Mouse (Mus musculus): ENCODE data around the gene Nxf1. TPM values are rescaled to one million over a fixed set of nuclear protein-coding genes. Genes with fewer than 3 reads are reported as not detected.

Nxf1 gene
- polyA plus RNA-seq, 1 experiment from 2014 or later = 54.5 TPM

- peak; percentile 83 for ATAC-seq
- H3K27ac ChIP-seq (ENCODE audit: low read depth, low read length) = peak overlapping the region; percentile 97
- peak; percentile 91 for TF ChIP-seq CTCF (IDR thresholded peaks at IDR 0.05; ENCODE audit: low read depth)
- peak overlapping the region; percentile 96 for H3K4me3 ChIP-seq (ENCODE audit: low read depth, low read length)
- no peaks in the 10 kb centered on the region for H3K9me3 ChIP-seq (ENCODE audit: control insufficient read depth)
- H3K36me3 ChIP-seq (ENCODE audit: control insufficient read depth, insufficient read depth) = peaks cover 24% of the 10 kb centered on the region
- H3K9ac ChIP-seq (ENCODE audit: low read depth, low read length) = peak overlapping the region; percentile 90
- peak overlapping the region; percentile 69 for H3K4me2 ChIP-seq (replicated peaks; ENCODE audit: low read depth)
- H3K27me3 ChIP-seq (replicated peaks; ENCODE audit: control insufficient read depth, insufficient read depth, low read length) = no peaks in the 10 kb centered on the region
- under 1% methylated on average over 51 of the region's 51 CpGs for WGBS
- no peaks in the 10 kb centered on the region for H3K4me1 ChIP-seq (replicated peaks; ENCODE audit: control insufficient read depth, insufficient read depth, low read length)
Measured at GRCm38 (mm10) chr19:8713306-8713996, 43.4 kb upstream of the Nxf1 start.

GRCm38 (mm10) chr19:8713997-8714652 lies 42.7 kb upstream of the Nxf1 start:
- Histone ChIP-seq H3K4me1 (replicated peaks; ENCODE audit: control insufficient read depth, insufficient read depth, low read length) (no peaks in the 10 kb centered on the region), H3K9ac (ENCODE audit: low read depth, low read length) (peak overlapping the region; percentile 90; the same call in 1 of the 2 replicates), H3K36me3 (ENCODE audit: control insufficient read depth, insufficient read depth) (peaks cover 18% of the 10 kb centered on the region), H3K4me3 (ENCODE audit: low read depth, low read length) (peak overlapping the region; percentile 96), H3K9me3 (ENCODE audit: control insufficient read depth) (no peaks in the 10 kb centered on the region), H3K27ac (ENCODE audit: low read depth, low read length) (peak overlapping the region; percentile 97), H3K27me3 (replicated peaks; ENCODE audit: control insufficient read depth, insufficient read depth, low read length) (no peaks in the 10 kb centered on the region), H3K4me2 (replicated peaks; ENCODE audit: low read depth) (peak overlapping the region; percentile 69)
- no peak for TF ChIP-seq CTCF (IDR thresholded peaks at IDR 0.05; ENCODE audit: low read depth)
- no peak for ATAC-seq
- whole genome bisulfite sequencing = 8% methylated on average over 13 of the region's 13 CpGs

GRCm38 (mm10) chr19:8714653-8715481 lies 42.0 kb upstream of the Nxf1 start:
- Histone ChIP-seq H3K27ac (ENCODE audit: low read depth, low read length) (peak overlapping the region; percentile 97), H3K4me2 (replicated peaks; ENCODE audit: low read depth) (0 out of 2 replicates have a peak overlapping the region, but pooled peaks have one; percentile 69), H3K4me1 (replicated peaks; ENCODE audit: control insufficient read depth, insufficient read depth, low read length) (no peaks in the 10 kb centered on the region), H3K4me3 (ENCODE audit: low read depth, low read length) (no peak overlapping the region), H3K9ac (ENCODE audit: low read depth, low read length) (no peak overlapping the region), H3K27me3 (replicated peaks; ENCODE audit: control insufficient read depth, insufficient read depth, low read length) (no peaks in the 10 kb centered on the region), H3K9me3 (ENCODE audit: control insufficient read depth) (no peaks in the 10 kb centered on the region), H3K36me3 (ENCODE audit: control insufficient read depth, insufficient read depth) (peaks cover 10% of the 10 kb centered on the region)
- peak; percentile 34 for TF ChIP-seq CTCF (IDR thresholded peaks at IDR 0.05; ENCODE audit: low read depth)
- peak; percentile 31 for ATAC-seq
- WGBS = 55% methylated on average over 10 of the region's 10 CpGs

- TF ChIP-seq CTCF (IDR thresholded peaks at IDR 0.05; ENCODE audit: low read depth) = no peak
- H3K4me1 ChIP-seq (replicated peaks; ENCODE audit: control insufficient read depth, insufficient read depth, low read length) = no peaks in the 10 kb centered on the region
- H3K9me3 ChIP-seq (ENCODE audit: control insufficient read depth) = no peaks in the 10 kb centered on the region
- 83% methylated on average over 10 of the region's 10 CpGs for WGBS
- no peaks in the 10 kb centered on the region for H3K36me3 ChIP-seq (ENCODE audit: control insufficient read depth, insufficient read depth)
- no peaks in the 10 kb centered on the region for H3K27me3 ChIP-seq (replicated peaks; ENCODE audit: control insufficient read depth, insufficient read depth, low read length)
- no peak overlapping the region for H3K9ac ChIP-seq (ENCODE audit: low read depth, low read length)
- H3K4me3 ChIP-seq (ENCODE audit: low read depth, low read length) = no peak overlapping the region
- H3K4me2 ChIP-seq (replicated peaks; ENCODE audit: low read depth) = no peak overlapping the region
- no peak for ATAC-seq
- peak overlapping the region; percentile 47 for H3K27ac ChIP-seq (ENCODE audit: low read depth, low read length)
Measured at GRCm38 (mm10) chr19:8715868-8716766, 40.8 kb upstream of the Nxf1 start.

GRCm38 (mm10) chr19:8716767-8717475 lies 40.0 kb upstream of the Nxf1 start:
- H3K27ac ChIP-seq (ENCODE audit: low read depth, low read length) = peak overlapping the region; percentile 58; the same call in 1 of the 2 replicates
- no peaks in the 10 kb centered on the region for H3K36me3 ChIP-seq (ENCODE audit: control insufficient read depth, insufficient read depth)
- no peaks in the 10 kb centered on the region for H3K9me3 ChIP-seq (ENCODE audit: control insufficient read depth)
- ATAC-seq = peak; percentile 23; the same call in 1 of the 2 replicates
- H3K4me1 ChIP-seq (replicated peaks; ENCODE audit: control insufficient read depth, insufficient read depth, low read length) = no peaks in the 10 kb centered on the region
- 60% methylated on average over 8 of the region's 10 CpGs for WGBS
- no peak overlapping the region for H3K4me2 ChIP-seq (replicated peaks; ENCODE audit: low read depth)
- no peaks in the 10 kb centered on the region for H3K27me3 ChIP-seq (replicated peaks; ENCODE audit: control insufficient read depth, insufficient read depth, low read length)
- H3K4me3 ChIP-seq (ENCODE audit: low read depth, low read length) = no peak overlapping the region
- no peak for TF ChIP-seq CTCF (IDR thresholded peaks at IDR 0.05; ENCODE audit: low read depth)
- no peak overlapping the region for H3K9ac ChIP-seq (ENCODE audit: low read depth, low read length)
